Mouse (Mus musculus) mammary gland, adult 2 months (tissue): ENCODE data around the gene Crct1. TPM values are rescaled to one million over a fixed set of nuclear protein-coding genes. Genes with fewer than 3 reads are reported as not detected.

Experiments used
- polyA plus RNA-seq: library from polyadenylated mRNA; depleted of rRNA; stranded (reverse); fragments of >200 nt; gene quantifications from 2 replicates; pipeline ENCODE4 v1.2.3, GENCODE M21; 2012; ENCODE audit warnings: low replicate concordance; rRNA removed

Crct1 gene
- polyA plus RNA-seq: 0.85 and 11.7 TPM in 2 replicates

DNA sequence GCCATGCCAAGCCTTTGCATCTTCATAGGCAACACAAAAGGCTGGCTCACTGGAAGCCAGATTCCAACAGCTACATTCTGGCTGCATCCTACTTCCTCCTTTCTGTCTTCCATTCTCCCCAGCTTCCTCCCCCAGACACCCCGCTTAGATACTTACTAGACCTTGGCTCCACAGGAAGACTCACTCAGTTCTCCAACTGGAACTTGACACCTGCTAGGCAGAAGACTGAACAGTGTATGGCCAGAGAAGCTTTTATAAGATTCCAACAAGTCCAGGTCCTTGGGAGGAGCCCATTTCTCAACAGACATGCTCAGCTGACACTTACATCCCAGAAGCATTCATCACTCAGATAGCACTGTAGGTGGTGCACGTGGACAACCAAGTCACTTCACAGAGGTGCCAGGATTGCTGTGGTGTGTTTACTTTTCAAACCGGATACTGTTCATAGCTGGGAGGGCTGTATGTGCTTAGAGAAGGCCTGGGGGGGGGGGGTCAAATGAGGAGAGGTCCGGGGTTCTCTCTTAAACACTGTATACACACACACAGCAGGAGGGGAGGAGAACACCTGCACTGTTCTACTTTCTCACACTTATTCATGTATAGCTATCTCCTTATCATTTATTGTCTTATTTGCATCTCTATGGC, at the start of gene Crct1:
Gene Crct1, minus strand, starts transcription at position 228 of the 645 bp plus-strand sequence.

DNA sequence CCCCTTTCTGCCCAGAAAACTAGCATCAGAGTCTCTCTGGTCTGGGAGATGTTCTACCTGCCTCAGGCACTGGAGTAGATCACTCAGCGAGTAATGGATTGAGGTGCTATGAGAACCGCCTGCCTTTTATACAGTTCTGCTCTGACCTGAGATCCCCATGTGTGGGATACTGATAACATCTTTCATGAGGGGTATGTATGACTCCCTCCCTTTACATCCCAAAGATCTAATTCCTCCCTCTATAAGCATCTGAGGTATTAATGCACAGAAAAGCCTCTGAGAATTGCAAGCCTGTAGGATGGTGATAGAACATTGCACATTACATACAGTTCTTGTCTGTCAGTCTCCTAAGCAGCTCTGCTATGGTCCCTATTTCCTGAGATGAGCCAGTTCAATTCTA, 3.5 kb upstream of the Crct1 start, which contains the start of gene Lce1m:
Gene Lce1m, minus strand, starts transcription at position 101 of the 400 bp plus-strand sequence.

DNA sequence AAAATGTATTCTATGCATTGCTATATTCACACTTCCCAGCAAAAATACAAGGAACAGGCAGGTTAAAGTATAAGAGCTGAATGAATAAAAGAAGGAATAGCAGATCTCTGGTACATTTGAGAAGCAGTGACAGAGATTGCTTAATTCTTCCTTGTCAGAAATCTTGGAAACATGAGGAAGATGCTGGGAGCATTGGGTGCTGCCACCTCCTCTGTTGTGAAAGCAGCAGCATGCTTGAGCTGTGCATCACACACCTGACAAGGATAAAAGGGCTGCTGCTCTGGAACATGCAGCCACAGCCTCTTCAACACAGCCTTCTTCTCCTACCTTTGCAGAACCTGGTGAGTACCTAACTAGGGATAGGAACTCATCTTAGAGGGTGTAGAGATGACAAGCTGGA, 23.6 kb downstream of the Crct1 start, which contains the start of gene Lce3f:
Gene Lce3f, plus strand, starts transcription at position 301 of the 400 bp plus-strand sequence.

GRCm38 (mm10) chr3:92966761-92967160, 48.7 kb downstream of the Crct1 start, which contains the start of gene Lce3e:
Gene Lce3e, plus strand, starts transcription at chr3:92967061.

Other genes starting within 250 kb of the Crct1 start
- 1.3 TPM in 1 of 2 replicates, not detected in the other for gene Lce1i, start 236.8 kb downstream of the Crct1 start, polyA plus RNA-seq
- gene Lce1j, start 225.2 kb downstream of the Crct1 start, polyA plus RNA-seq: 0.95 TPM in 1 of 2 replicates, not detected in the other
- 0.76 TPM in 1 of 2 replicates, not detected in the other for gene Lce1k, start 207.8 kb downstream of the Crct1 start, polyA plus RNA-seq
- 0.30 and 3.9 TPM in 2 replicates for gene Kprp, start 188.4 kb downstream of the Crct1 start, polyA plus RNA-seq
- 5.9 TPM in 1 of 2 replicates, not detected in the other for gene Lce1l, start 164.4 kb downstream of the Crct1 start, polyA plus RNA-seq
- gene 2310050C09Rik, start 145.5 kb downstream of the Crct1 start, polyA plus RNA-seq: 0.25 and 9.0 TPM in 2 replicates
- gene Lce3a, start 89.5 kb downstream of the Crct1 start, polyA plus RNA-seq: not detected in 2 replicates
- gene Lce3b, start 82.7 kb downstream of the Crct1 start, polyA plus RNA-seq: not detected in 2 replicates
- gene Lce3c, start 71.2 kb downstream of the Crct1 start, polyA plus RNA-seq: not detected in 2 replicates
- not detected in 2 replicates for gene Lce3d, start 58.3 kb downstream of the Crct1 start, polyA plus RNA-seq
- gene Lce3e, start 48.6 kb downstream of the Crct1 start, polyA plus RNA-seq: not detected in 2 replicates
- 0.30 TPM in 1 of 2 replicates, not detected in the other for gene Lce3f, start 23.5 kb downstream of the Crct1 start, polyA plus RNA-seq
- 1.9 and 9.2 TPM in 2 replicates for gene Lce1m, start 3.4 kb upstream of the Crct1 start, polyA plus RNA-seq
- not detected in 2 replicates for gene Gm4858, start 53.1 kb upstream of the Crct1 start, polyA plus RNA-seq
- not detected in 2 replicates for gene Crnn, start 129.1 kb upstream of the Crct1 start, polyA plus RNA-seq
- gene Flg2, start 181.6 kb upstream of the Crct1 start, polyA plus RNA-seq: 0.11 and 1.8 TPM in 2 replicates